Mouse (Mus musculus): ENCODE results near the gene Rab3ip. TPM values are rescaled to one million over a fixed set of nuclear protein-coding genes. Genes with fewer than 3 reads are reported as not detected.

Gene Rab3ip
- polyA plus RNA-seq, 1 experiment from 2014 or later = 31.1 TPM

GRCm38 (mm10) chr10:116956483-116957158 is 6.1 kb upstream of the Rab3ip start:
- no peak overlapping the region for H3K4me3 ChIP-seq
- ATAC-seq (ENCODE audit: borderline replicate concordance, extremely low read depth, low FRiP score, low TSS enrichment) = no peak
- H3K27ac ChIP-seq = no peak overlapping the region
- no peaks in the 10 kb centered on the region for H3K9me3 ChIP-seq
- H3K36me3 ChIP-seq = no peaks in the 10 kb centered on the region
- no peaks in the 10 kb centered on the region for H3K27me3 ChIP-seq
- H3K9ac ChIP-seq = no peak overlapping the region
- WGBS = 94% methylated on average over 11 of the region's 11 CpGs
- no peak overlapping the region for H3K4me2 ChIP-seq
- H3K4me1 ChIP-seq = no peaks in the 10 kb centered on the region

- H3K27ac ChIP-seq = peak overlapping the region; percentile 45; the same call in 1 of the 2 replicates
- 77% methylated on average over 6 of the region's 6 CpGs for WGBS
- ATAC-seq (ENCODE audit: borderline replicate concordance, extremely low read depth, low FRiP score, low TSS enrichment) = no peak
These were observed 4.6 kb upstream of the Rab3ip start for GRCm38 (mm10) chr10:116955191-116955590.

GRCm38 (mm10) chr10:116950886-116951285 is 317 bp upstream of the Rab3ip start:
- no peak for ATAC-seq (ENCODE audit: borderline replicate concordance, extremely low read depth, low FRiP score, low TSS enrichment)
- Histone ChIP-seq H3K4me2 (peak overlapping the region; percentile 89), H3K9ac (peak overlapping the region; percentile 19; the same call in 1 of the 2 replicates), H3K4me1 (peaks cover 9% of the 10 kb centered on the region), H3K27me3 (no peaks in the 10 kb centered on the region), H3K9me3 (no peaks in the 10 kb centered on the region), H3K27ac (no peak overlapping the region), H3K36me3 (no peaks in the 10 kb centered on the region), H3K4me3 (peak overlapping the region; percentile 87)
- 22% methylated on average over 5 of the region's 5 CpGs for WGBS

More at GRCm38 (mm10) chr10:116955191-116955590, 4.6 kb upstream of the Rab3ip start:
- no peaks in the 10 kb centered on the region for H3K9me3 ChIP-seq
- H3K27me3 ChIP-seq = no peaks in the 10 kb centered on the region
- H3K4me3 ChIP-seq = no peak overlapping the region
- H3K9ac ChIP-seq = no peak overlapping the region
- H3K36me3 ChIP-seq = no peaks in the 10 kb centered on the region
- no peak overlapping the region for H3K4me2 ChIP-seq
- peaks cover 3% of the 10 kb centered on the region; the same call in 1 of the 2 replicates for H3K4me1 ChIP-seq

GRCm38 (mm10) chr10:116949111-116950008 is 1.2 kb downstream of the Rab3ip start:
- ATAC-seq (ENCODE audit: borderline replicate concordance, extremely low read depth, low FRiP score, low TSS enrichment) = peak; percentile 20; the same call in 1 of the 2 replicates
- Histone ChIP-seq H3K9me3 (no peaks in the 10 kb centered on the region), H3K27ac (peak overlapping the region; percentile 91), H3K4me3 (peak overlapping the region; percentile 87), H3K9ac (peak overlapping the region; percentile 72), H3K4me2 (peak overlapping the region; percentile 89), H3K4me1 (peaks cover 9% of the 10 kb centered on the region), H3K27me3 (no peaks in the 10 kb centered on the region), H3K36me3 (no peaks in the 10 kb centered on the region)
- 1% methylated on average over 44 of the region's 44 CpGs for whole genome bisulfite sequencing

GRCm38 (mm10) chr10:116948414-116948813 is 2.2 kb downstream of the Rab3ip start:
- Histone ChIP-seq H3K4me3 (peak overlapping the region; percentile 87; the same call in 1 of the 2 replicates), H3K27ac (no peak overlapping the region), H3K36me3 (no peaks in the 10 kb centered on the region), H3K4me1 (peaks cover 9% of the 10 kb centered on the region), H3K9ac (no peak overlapping the region), H3K9me3 (no peaks in the 10 kb centered on the region), H3K4me2 (peak overlapping the region; percentile 89), H3K27me3 (no peaks in the 10 kb centered on the region)
- WGBS = 66% methylated on average over 9 of the region's 9 CpGs
- no peak for ATAC-seq (ENCODE audit: borderline replicate concordance, extremely low read depth, low FRiP score, low TSS enrichment)

GRCm38 (mm10) chr10:116944940-116945339 is 5.6 kb downstream of the Rab3ip start:
- H3K4me1 ChIP-seq = peaks cover 6% of the 10 kb centered on the region; the same call in 1 of the 2 replicates
- no peak overlapping the region for H3K4me3 ChIP-seq
- no peaks in the 10 kb centered on the region for H3K9me3 ChIP-seq
- no peak overlapping the region for H3K4me2 ChIP-seq
- H3K9ac ChIP-seq = no peak overlapping the region
- WGBS = 55% methylated on average over 10 of the region's 10 CpGs
- H3K27me3 ChIP-seq = no peaks in the 10 kb centered on the region
- ATAC-seq (ENCODE audit: borderline replicate concordance, extremely low read depth, low FRiP score, low TSS enrichment) = no peak
- no peak overlapping the region for H3K27ac ChIP-seq
- peaks cover 8% of the 10 kb centered on the region; the same call in 1 of the 2 replicates for H3K36me3 ChIP-seq

- H3K4me2 ChIP-seq = no peak overlapping the region
- H3K9ac ChIP-seq = no peak overlapping the region
- H3K4me1 ChIP-seq = peaks cover 4% of the 10 kb centered on the region; the same call in 1 of the 2 replicates
- peaks cover 9% of the 10 kb centered on the region; the same call in 1 of the 2 replicates for H3K36me3 ChIP-seq
- H3K27me3 ChIP-seq = no peaks in the 10 kb centered on the region
- H3K9me3 ChIP-seq = no peaks in the 10 kb centered on the region
- WGBS = 83% methylated on average over 3 of the region's 3 CpGs
- no peak overlapping the region for H3K27ac ChIP-seq
- no peak overlapping the region for H3K4me3 ChIP-seq
- no peak for ATAC-seq (ENCODE audit: borderline replicate concordance, extremely low read depth, low FRiP score, low TSS enrichment)
These were observed 6.4 kb downstream of the Rab3ip start for GRCm38 (mm10) chr10:116944144-116944543.

- 90% methylated on average over 6 of the region's 6 CpGs for WGBS
- H3K4me1 ChIP-seq = no peaks in the 10 kb centered on the region
- H3K27ac ChIP-seq = no peak overlapping the region
- ATAC-seq (ENCODE audit: borderline replicate concordance, extremely low read depth, low FRiP score, low TSS enrichment) = no peak
- H3K4me3 ChIP-seq = no peak overlapping the region
- H3K27me3 ChIP-seq = no peaks in the 10 kb centered on the region
- no peak overlapping the region for H3K4me2 ChIP-seq
- H3K36me3 ChIP-seq = peaks cover 20% of the 10 kb centered on the region
- H3K9ac ChIP-seq = no peak overlapping the region
- no peaks in the 10 kb centered on the region for H3K9me3 ChIP-seq
These were observed 7.5 kb downstream of the Rab3ip start for GRCm38 (mm10) chr10:116943025-116943424.

GRCm38 (mm10) chr10:116935028-116935427 is 15.5 kb downstream of the Rab3ip start:
- Histone ChIP-seq H3K9me3 (no peaks in the 10 kb centered on the region), H3K9ac (no peak overlapping the region), H3K4me2 (no peak overlapping the region), H3K4me3 (no peak overlapping the region), H3K27me3 (no peaks in the 10 kb centered on the region), H3K27ac (no peak overlapping the region), H3K4me1 (no peaks in the 10 kb centered on the region), H3K36me3 (peaks cover 29% of the 10 kb centered on the region)
- WGBS = 79% methylated on average over 12 of the region's 12 CpGs
- ATAC-seq (ENCODE audit: borderline replicate concordance, extremely low read depth, low FRiP score, low TSS enrichment) = no peak

GRCm38 (mm10) chr10:116933794-116934193 is 16.8 kb downstream of the Rab3ip start:
- no peak for ATAC-seq (ENCODE audit: borderline replicate concordance, extremely low read depth, low FRiP score, low TSS enrichment)
- H3K4me1 ChIP-seq = no peaks in the 10 kb centered on the region
- H3K9me3 ChIP-seq = no peaks in the 10 kb centered on the region
- H3K27me3 ChIP-seq = no peaks in the 10 kb centered on the region
- H3K9ac ChIP-seq = no peak overlapping the region
- no peak overlapping the region for H3K4me2 ChIP-seq
- no peak overlapping the region for H3K4me3 ChIP-seq
- 92% methylated on average over 7 of the region's 7 CpGs for WGBS
- no peak overlapping the region for H3K27ac ChIP-seq
- peaks cover 25% of the 10 kb centered on the region for H3K36me3 ChIP-seq

- peaks cover 12% of the 10 kb centered on the region; the same call in 1 of the 2 replicates for H3K36me3 ChIP-seq
- no peak for ATAC-seq (ENCODE audit: borderline replicate concordance, extremely low read depth, low FRiP score, low TSS enrichment)
- no peaks in the 10 kb centered on the region for H3K27me3 ChIP-seq
- no peaks in the 10 kb centered on the region for H3K4me1 ChIP-seq
- no peaks in the 10 kb centered on the region for H3K9me3 ChIP-seq
- 75% methylated on average over 13 of the region's 13 CpGs for WGBS
- H3K9ac ChIP-seq = no peak overlapping the region
- no peak overlapping the region for H3K4me3 ChIP-seq
- H3K4me2 ChIP-seq = no peak overlapping the region
- H3K27ac ChIP-seq = no peak overlapping the region
These were observed 18.2 kb downstream of the Rab3ip start for GRCm38 (mm10) chr10:116932418-116932817.
